Mouse (Mus musculus) T-helper 2 cell (primary cell): ENCODE measurements around the gene Cebpzos.

Source experiments
- in situ Hi-C: fragments of 300-600 bp; cut with MboI, MseI; formaldehyde crosslinking; loops from one replicate; pipeline ENCODE4 v1.15.1; 2025; ENCODE audit warnings: high pct_unique_total_duplicates

The Cebpzos gene

DNA sequence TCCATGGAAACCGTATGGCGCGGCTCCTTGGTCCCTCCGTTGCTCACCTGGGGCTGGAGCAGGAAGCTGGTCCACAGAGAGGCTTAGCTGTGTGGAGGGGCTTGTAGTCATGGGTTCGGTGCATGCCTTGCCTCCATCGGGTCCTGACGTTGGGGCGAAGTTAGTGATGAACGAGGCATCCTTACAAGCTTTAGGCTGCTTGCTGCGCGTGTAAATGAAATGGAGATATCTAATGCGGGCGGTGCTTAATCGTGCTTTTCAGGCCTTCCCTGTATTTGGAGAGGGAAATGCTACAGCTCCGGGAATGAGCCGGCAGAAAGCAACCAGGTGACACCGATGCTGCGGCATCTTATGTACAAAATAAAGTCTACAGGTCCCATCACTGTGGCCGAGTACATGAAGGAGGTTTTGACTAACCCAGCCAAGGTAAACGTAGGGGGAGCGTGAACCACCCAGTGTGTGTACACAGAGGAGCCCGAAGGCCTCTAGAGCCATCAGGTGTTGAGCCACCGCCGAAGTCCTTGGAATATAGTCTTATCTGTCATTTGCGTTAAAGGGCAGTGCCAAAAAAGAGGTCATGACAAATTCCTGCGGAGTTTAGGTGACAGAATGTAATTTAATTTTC, 21.0 kb downstream of the Cebpzos start:
- in situ Hi-C loops: no loop called here

DNA sequence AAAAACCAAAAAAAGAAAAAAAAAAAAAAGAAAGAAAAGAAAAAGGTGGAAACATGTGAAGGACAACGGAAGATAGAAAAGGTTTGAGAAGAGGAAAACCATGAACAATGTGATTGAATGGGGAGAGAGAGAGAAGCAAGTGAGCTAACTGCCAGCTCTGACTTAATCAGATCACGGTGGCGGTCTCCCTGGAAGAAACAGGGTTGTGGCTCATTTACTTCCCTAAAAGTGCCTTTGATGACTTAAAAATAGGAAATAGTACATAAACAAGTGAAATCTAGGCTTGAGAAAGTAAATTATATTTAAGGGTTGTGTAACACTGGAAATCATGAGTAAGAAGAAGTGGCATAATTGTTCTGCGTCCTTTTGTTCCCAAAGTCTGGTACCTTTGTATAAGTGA, 22.6 kb downstream of the Cebpzos start:
- in situ Hi-C loops: no loop called here

DNA sequence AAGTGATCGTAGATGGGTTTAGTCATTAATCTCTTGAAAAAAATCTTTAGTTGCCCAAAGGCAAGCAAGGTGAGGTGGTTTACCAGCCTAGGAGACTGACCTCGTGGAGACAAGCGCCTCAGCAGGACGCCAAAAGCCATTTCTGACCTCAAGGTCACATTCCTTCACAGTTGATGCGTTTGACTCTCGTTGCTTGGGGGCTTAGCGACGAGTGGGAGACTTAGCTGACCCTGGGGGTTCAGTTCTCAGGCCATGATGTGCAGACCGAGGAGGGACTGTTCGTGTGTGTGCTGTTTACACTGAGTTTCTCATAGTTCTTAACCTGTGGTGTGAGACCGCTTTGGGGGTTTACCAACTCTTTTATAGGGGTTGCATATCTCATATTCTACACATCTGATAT, 26.3 kb downstream of the Cebpzos start:
- in situ Hi-C loops: no loop called here

DNA sequence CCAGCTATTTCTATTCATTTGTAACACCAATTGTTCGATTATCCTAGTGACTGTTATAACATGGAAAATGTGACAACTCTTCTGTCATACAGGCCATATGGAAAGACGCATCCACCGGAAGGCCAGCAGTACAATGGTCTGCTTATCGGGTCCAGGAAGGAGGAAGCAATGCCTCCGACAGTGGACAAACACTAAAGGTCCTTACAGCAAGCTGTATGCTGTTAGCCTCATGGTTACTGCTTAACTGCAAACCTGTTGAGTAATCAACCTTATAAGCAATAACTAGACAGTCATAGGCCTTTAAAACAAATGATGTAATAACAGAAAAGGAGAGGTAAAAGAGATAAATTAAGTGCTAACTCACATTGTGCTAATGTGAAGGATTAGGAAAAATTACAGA, 34.9 kb downstream of the Cebpzos start:
- in situ Hi-C loops: no loop called here

DNA sequence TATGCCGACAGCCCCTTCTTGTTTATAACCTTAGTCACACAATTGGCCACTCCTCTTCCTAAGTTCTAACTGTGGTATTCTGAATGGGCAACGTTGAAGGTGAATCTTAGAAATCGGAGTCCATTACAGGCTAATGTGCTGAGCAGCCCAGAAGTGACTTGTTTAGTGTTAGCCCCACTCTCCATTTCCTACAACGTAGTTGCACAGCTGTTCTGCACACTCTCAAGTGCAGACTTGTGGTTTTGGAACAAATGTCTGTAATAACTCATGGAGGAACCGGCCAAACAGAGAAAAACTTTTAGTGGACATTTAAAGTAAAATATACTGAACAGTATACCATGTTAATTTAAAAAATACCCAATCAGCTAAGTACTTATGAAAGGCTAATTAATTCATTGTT, 35.8 kb downstream of the Cebpzos start:
- in situ Hi-C loops: no loop called here

DNA sequence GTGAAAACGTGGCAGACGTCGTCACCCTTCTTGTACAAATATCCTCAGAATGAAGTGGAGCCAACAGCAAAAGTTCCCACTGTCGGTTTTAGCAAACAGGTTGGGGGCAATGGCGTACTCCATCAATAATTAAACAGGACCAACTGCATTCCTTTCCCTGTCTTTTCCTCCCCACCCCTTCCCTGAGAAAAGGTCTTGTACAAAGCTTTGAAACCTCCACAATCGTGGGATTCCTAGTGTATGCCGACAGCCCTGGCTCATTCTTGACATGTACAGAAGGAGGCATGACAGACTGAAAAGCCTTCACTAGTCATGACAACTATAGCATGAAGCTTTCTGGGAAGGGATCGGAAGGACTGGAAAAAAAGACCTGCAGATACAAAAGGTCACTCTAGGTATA, 36.9 kb downstream of the Cebpzos start:
- in situ Hi-C loops: no loop called here

DNA sequence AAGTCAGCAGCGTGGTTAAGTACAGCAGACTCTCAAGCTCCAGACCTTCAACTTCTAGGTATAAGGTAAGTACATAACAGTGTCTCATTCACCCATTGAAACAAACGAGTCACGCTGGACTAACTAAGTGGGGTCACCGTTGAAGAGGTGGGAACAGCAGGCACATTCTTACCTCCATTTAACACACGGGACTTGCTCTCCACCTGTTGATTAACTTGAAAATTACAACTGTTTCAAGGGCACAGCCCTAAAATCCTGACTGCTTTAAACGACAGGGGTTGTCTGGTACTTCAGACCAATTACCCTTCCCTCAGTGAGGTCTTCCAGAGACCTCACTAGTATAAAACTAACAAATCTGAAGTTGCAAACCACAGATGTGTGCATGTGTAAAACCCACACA, 43.2 kb downstream of the Cebpzos start:
- in situ Hi-C loops: no loop called here

DNA sequence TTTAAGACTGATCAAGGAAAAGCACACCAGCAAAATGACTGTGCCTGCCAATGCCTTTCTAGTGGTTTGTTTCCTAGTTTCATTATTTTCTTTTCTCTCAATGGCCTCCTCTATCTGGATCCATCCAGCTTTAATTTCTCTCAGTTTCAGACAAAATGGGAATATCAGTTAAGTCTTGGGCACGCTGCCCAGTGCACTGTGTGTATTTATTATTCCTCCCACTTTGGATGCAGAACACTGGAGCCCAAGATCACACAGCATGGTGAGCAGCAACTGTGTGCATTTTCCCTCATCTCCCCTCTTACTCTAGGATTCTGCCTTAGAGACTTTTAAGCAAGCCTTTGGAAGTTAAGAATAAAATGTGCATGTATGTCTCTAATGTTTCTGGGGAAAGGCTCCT, 48.1 kb downstream of the Cebpzos start:
- in situ Hi-C loops: no loop called here

DNA sequence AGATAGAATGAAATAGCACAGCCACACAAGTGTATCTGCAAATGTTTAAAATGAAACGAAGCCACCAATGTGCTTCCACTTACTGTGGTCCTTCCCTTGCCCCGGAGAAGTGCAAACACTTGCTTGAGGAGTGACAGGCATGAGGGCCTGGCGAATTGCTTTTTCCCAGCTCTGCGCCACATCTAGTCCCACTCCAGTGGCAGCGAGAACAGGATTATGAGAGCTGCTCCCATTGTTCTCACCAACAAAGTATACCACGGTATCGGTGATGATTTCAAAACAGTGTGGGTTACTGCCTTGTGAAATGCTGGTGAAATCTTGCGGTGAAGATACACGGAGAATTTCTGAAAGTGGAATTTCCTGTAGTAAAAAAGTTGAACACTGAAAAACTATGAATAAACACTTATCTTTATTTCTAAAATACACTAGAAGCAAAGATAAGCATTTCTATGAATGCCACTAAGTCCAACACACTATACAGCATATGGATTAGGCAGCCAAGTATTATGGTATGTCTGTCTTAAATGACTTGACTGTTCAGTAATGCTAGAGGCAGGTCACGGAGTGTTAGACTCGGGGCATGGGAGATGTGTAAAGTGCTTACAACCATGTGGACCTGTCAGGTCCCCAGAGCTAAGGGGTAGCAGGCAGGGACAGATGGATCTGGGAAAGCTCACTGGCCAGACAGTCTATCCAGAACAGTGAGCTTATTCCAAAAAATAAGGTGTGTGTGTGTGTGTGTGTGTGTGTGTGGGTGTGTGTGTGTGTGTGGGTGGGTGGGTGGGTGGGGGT, 50.0 kb downstream of the Cebpzos start:
- in situ Hi-C loops: no loop called here

DNA sequence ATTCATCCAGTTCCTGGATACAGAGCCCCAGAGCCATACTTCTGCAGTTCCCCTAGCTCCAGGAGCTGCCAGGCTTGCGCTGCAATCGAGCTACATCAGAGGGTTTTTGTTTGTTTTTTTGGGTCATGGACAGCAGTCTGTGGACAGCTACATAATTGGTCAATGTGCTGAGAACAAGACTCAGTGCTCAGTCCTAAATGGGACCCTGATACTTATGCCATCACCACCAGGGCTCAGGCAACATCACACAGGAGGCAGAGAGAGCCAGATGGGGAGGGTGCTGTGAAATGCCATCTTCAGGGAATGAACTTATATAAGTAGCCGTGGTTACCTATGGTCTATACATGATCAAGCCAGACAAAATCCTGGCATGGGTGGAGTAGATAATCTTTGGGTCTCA, 52.2 kb downstream of the Cebpzos start:
- in situ Hi-C loops: no loop called here
